Mouse (Mus musculus) forebrain, embryonic 12.5 days (tissue): ENCODE data around the gene Klf11. TPM values are rescaled to one million over a fixed set of nuclear protein-coding genes. Genes with fewer than 3 reads are reported as not detected.

ENCODE experiments used
- ATAC-seq: fragments of 200-750 bp; cut with Nextera tagmentation; 2 replicates; pipeline ENCODE4 v1.8.0; 2017; ENCODE audit warnings: moderate TSS enrichment; ENCODE audit not compliant: low FRiP score
- H3K27ac ChIP-seq: fragments of 300-500 bp; sonication (generic); 2 replicates; pipeline ENCODE4 v1.5.1; 2016; ENCODE audit warnings: mild to moderate bottlenecking
- H3K27me3 ChIP-seq: fragments of 300-500 bp; sonication (generic); 2 replicates; pipeline ENCODE4 v1.6.1; 2016; ENCODE audit warnings: mild to moderate bottlenecking
- H3K36me3 ChIP-seq: fragments of 300-500 bp; sonication (generic); replicated peaks from 2 replicates; pipeline ENCODE4 v1.6.1; 2016; ENCODE audit warnings: mild to moderate bottlenecking
- H3K4me1 ChIP-seq: fragments of 300-500 bp; sonication (generic); 2 replicates; pipeline ENCODE4 v1.6.1; 2016
- H3K4me2 ChIP-seq: fragments of 300-500 bp; sonication (generic); 2 replicates; pipeline ENCODE4 v1.6.1; 2016; ENCODE audit warnings: mild to moderate bottlenecking, moderate library complexity
- H3K4me3 ChIP-seq: fragments of 300-500 bp; sonication (generic); replicated peaks from 2 replicates; pipeline ENCODE4 v1.5.1; 2016; ENCODE audit warnings: mild to moderate bottlenecking
- H3K9ac ChIP-seq: fragments of 300-500 bp; sonication (generic); 2 replicates; pipeline ENCODE4 v1.6.1; 2016; ENCODE audit warnings: mild to moderate bottlenecking
- H3K9me3 ChIP-seq: fragments of 300-500 bp; sonication (generic); 2 replicates; pipeline ENCODE4 v1.6.1; 2016
- WGBS: fragments of 180-500 bp; shearing (Covaris S2); methylation state at CpG from one replicate; pipeline ENCODE4 v1.1.7; 2016; 5-methylcytosine and 5-hydroxymethylcytosine counted together
- polyA plus RNA-seq: library from polyadenylated mRNA; unstranded; fragments of >200 nt; fragmentation: Nextera tagmentation; extraction: Ambion mirVana; gene quantifications from 2 replicates; pipeline ENCODE4 v1.2.1, GENCODE M21; 2016

Klf11 gene
- polyA plus RNA-seq, 1 experiment from 2014 or later = 15.4 TPM

DNA sequence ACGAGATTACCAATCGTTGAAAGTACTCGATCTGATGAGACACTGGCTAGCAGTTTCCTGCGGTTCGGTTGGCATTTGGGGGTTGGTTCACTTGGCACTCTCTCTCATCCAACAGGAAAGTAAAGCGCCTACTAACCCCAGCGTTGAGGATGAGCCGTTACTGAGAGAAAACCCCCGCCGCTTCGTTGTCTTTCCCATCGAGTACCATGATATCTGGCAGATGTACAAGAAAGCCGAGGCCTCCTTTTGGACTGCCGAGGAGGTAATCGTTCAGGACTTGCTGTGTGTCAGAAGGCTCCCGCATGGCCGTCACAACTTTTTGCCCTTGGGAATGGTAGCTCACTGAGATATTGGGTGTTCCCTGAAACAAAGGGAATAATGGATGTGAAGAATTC is 57.7 kb downstream of the Klf11 start:
- under 1% methylated on average over 17 of the region's 17 CpGs for WGBS
- peak overlapping the region; percentile 82 for H3K4me3 ChIP-seq
- H3K4me1 ChIP-seq = peaks cover 54% of the 10 kb centered on the region
- H3K4me2 ChIP-seq = peak overlapping the region; percentile 71
- H3K9me3 ChIP-seq = no peaks in the 10 kb centered on the region
- H3K27me3 ChIP-seq = no peaks in the 10 kb centered on the region
- H3K27ac ChIP-seq = peak overlapping the region; percentile 79
- peaks cover 32% of the 10 kb centered on the region for H3K36me3 ChIP-seq
- H3K9ac ChIP-seq = peak overlapping the region; percentile 89
- ATAC-seq = no peak

GRCm38 (mm10) chr12:24709409-24709808 is 58.3 kb downstream of the Klf11 start:
- H3K36me3 ChIP-seq = peaks cover 37% of the 10 kb centered on the region
- 30% methylated on average over 6 of the region's 6 CpGs for WGBS

GRCm38 (mm10) chr12:24709831-24710508 is 58.9 kb downstream of the Klf11 start:
- Histone ChIP-seq H3K4me1 (peaks cover 54% of the 10 kb centered on the region), H3K4me3 (peak overlapping the region; percentile 82), H3K27ac (0 out of 2 replicates have a peak overlapping the region, but pooled peaks have one; percentile 79), H3K4me2 (peak overlapping the region; percentile 71), H3K9ac (peak overlapping the region; percentile 89), H3K9me3 (no peaks in the 10 kb centered on the region), H3K36me3 (peaks cover 42% of the 10 kb centered on the region), H3K27me3 (no peaks in the 10 kb centered on the region)
- 0 out of 2 replicates have a peak, but pooled peaks have one; percentile 9 for ATAC-seq
- WGBS = 35% methylated on average over 5 of the region's 5 CpGs

More at GRCm38 (mm10) chr12:24709409-24709808, 58.3 kb downstream of the Klf11 start:
- Histone ChIP-seq H3K4me1 (peaks cover 54% of the 10 kb centered on the region), H3K4me2 (peak overlapping the region; percentile 71), H3K9ac (peak overlapping the region; percentile 89), H3K4me3 (peak overlapping the region; percentile 82), H3K9me3 (no peaks in the 10 kb centered on the region), H3K27ac (peak overlapping the region; percentile 79), H3K27me3 (no peaks in the 10 kb centered on the region)
- no peak for ATAC-seq

DNA sequence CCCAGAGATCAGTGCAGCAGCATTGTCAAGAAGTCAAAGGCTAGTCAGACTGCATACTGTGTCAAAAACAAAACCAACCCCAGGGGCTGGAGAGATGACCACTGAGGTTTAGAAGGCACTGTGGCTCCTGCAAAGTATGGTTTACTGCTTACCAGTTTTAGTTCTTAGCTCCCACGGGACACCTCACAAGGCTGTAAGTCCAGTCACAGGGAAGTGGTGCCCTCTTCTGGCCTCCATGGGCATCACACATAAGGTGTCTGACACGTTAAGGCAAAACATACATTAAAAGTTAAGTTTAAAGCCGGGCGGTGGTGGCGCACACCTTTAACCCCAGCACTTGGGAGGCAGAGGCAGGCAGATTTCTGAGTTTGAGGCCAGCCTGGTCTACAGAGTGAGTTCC is 59.6 kb downstream of the Klf11 start:
- Histone ChIP-seq H3K4me3 (peak overlapping the region; percentile 82), H3K9me3 (no peaks in the 10 kb centered on the region), H3K9ac (no peak overlapping the region), H3K36me3 (peaks cover 43% of the 10 kb centered on the region), H3K27me3 (no peaks in the 10 kb centered on the region), H3K4me1 (peaks cover 54% of the 10 kb centered on the region), H3K4me2 (peak overlapping the region; percentile 71), H3K27ac (no peak overlapping the region)
- 64% methylated on average over 5 of the region's 5 CpGs for WGBS
- ATAC-seq = no peak

Other genes with a start within 250 kb of the Klf11 start
- gene Taf1b, start 152.9 kb upstream of the Klf11 start, polyA plus RNA-seq = 34.5 and 34.6 TPM in 2 replicates
- gene Grhl1, start 79.0 kb upstream of the Klf11 start, polyA plus RNA-seq = 0.52 and 1.0 TPM in 2 replicates
- gene Cys1, start 30.5 kb downstream of the Klf11 start, polyA plus RNA-seq = 1.0 and 1.1 TPM in 2 replicates
- gene Rrm2, start 57.0 kb downstream of the Klf11 start, polyA plus RNA-seq = 525 and 536 TPM in 2 replicates
- gene Mboat2, start 179.6 kb downstream of the Klf11 start, polyA plus RNA-seq = 58.4 and 60.0 TPM in 2 replicates